Mouse (Mus musculus) E14TG2a.4 (cell line): Measurements from ENCODE around the gene Zbtb17.

Source experiments
- CTCF ChIP-seq: conservative IDR thresholded peaks from 2 replicates; pipeline ENCODE4 v1.5.1; 2014; ENCODE audit warnings: low read length
- NANOG ChIP-seq: IDR thresholded peaks from 2 replicates; pipeline ENCODE4 v1.6.1; 2014; ENCODE audit warnings: borderline replicate concordance, low read length, mixed read lengths
- POU5F1 ChIP-seq: IDR thresholded peaks from 2 replicates; pipeline ENCODE4 v1.6.1; 2014; ENCODE audit warnings: low read length, borderline replicate concordance

GRCm38 (mm10) chr4:141479411-141479810, 35.0 kb downstream of the Zbtb17 start:
- TF ChIP-seq CTCF: no peak
- TF ChIP-seq NANOG: no peak
- TF ChIP-seq POU5F1: no peak
